Mouse (Mus musculus): Measurements from ENCODE around the gene Arpin. TPM values are rescaled to one million over a fixed set of nuclear protein-coding genes. Genes with fewer than 3 reads are reported as not detected.

The Arpin gene
- polyA plus RNA-seq, 1 experiment from 2014 or later: 25.6 TPM

GRCm38 (mm10) chr7:79890436-79891221 lies 44.5 kb downstream of the Arpin start:
- WGBS: 88% methylated on average over 15 of the region's 15 CpGs
- no peaks in the 10 kb centered on the region for H3K9me3 ChIP-seq
- H3K4me2 ChIP-seq: no peak overlapping the region
- ATAC-seq (ENCODE audit: insufficient number of reproducible peaks, insufficient read depth, low FRiP score, low TSS enrichment, low read depth): no peak
- no peak overlapping the region for H3K27ac ChIP-seq
- H3K4me3 ChIP-seq: no peak overlapping the region
- no peaks in the 10 kb centered on the region for H3K27me3 ChIP-seq
- H3K4me1 ChIP-seq: no peaks in the 10 kb centered on the region
- no peak overlapping the region for H3K9ac ChIP-seq
- peaks cover 28% of the 10 kb centered on the region for H3K36me3 ChIP-seq

GRCm38 (mm10) chr7:79888603-79889002 lies 46.6 kb downstream of the Arpin start:
- H3K4me1 ChIP-seq: no peaks in the 10 kb centered on the region
- no peak overlapping the region for H3K4me2 ChIP-seq
- no peak overlapping the region for H3K9ac ChIP-seq
- 91% methylated on average over 9 of the region's 9 CpGs for WGBS
- ATAC-seq (ENCODE audit: insufficient number of reproducible peaks, insufficient read depth, low FRiP score, low TSS enrichment, low read depth): no peak
- H3K9me3 ChIP-seq: no peaks in the 10 kb centered on the region
- no peak overlapping the region for H3K27ac ChIP-seq
- no peak overlapping the region for H3K4me3 ChIP-seq
- no peaks in the 10 kb centered on the region for H3K27me3 ChIP-seq
- H3K36me3 ChIP-seq: peaks cover 24% of the 10 kb centered on the region

- WGBS: 84% methylated on average over 7 of the region's 7 CpGs
- no peak overlapping the region for H3K27ac ChIP-seq
- ATAC-seq (ENCODE audit: insufficient number of reproducible peaks, insufficient read depth, low FRiP score, low TSS enrichment, low read depth): no peak
- peaks cover 51% of the 10 kb centered on the region for H3K36me3 ChIP-seq
- no peak overlapping the region for H3K9ac ChIP-seq
- no peaks in the 10 kb centered on the region for H3K9me3 ChIP-seq
- H3K4me2 ChIP-seq: no peak overlapping the region
- H3K4me1 ChIP-seq: peaks cover 16% of the 10 kb centered on the region
- no peaks in the 10 kb centered on the region for H3K27me3 ChIP-seq
- no peak overlapping the region for H3K4me3 ChIP-seq
These were observed 51.4 kb downstream of the Arpin start for GRCm38 (mm10) chr7:79883613-79884334.

GRCm38 (mm10) chr7:79881901-79882300 lies 53.3 kb downstream of the Arpin start:
- no peak for ATAC-seq (ENCODE audit: insufficient number of reproducible peaks, insufficient read depth, low FRiP score, low TSS enrichment, low read depth)
- H3K9ac ChIP-seq: no peak overlapping the region
- H3K36me3 ChIP-seq: peaks cover 52% of the 10 kb centered on the region
- no peaks in the 10 kb centered on the region for H3K9me3 ChIP-seq
- H3K27me3 ChIP-seq: no peaks in the 10 kb centered on the region
- peak overlapping the region; percentile 9; the same call in 1 of the 2 replicates for H3K27ac ChIP-seq
- H3K4me1 ChIP-seq: peaks cover 16% of the 10 kb centered on the region
- H3K4me3 ChIP-seq: no peak overlapping the region
- H3K4me2 ChIP-seq: no peak overlapping the region
- WGBS: 86% methylated on average over 6 of the region's 6 CpGs

- ATAC-seq (ENCODE audit: insufficient number of reproducible peaks, insufficient read depth, low FRiP score, low TSS enrichment, low read depth): no peak
- peaks cover 52% of the 10 kb centered on the region for H3K36me3 ChIP-seq
- 18% methylated on average over 3 of the region's 3 CpGs for WGBS
- no peak overlapping the region for H3K4me2 ChIP-seq
- peak overlapping the region; percentile 9; the same call in 1 of the 2 replicates for H3K27ac ChIP-seq
- no peaks in the 10 kb centered on the region for H3K27me3 ChIP-seq
- no peaks in the 10 kb centered on the region for H3K9me3 ChIP-seq
- peaks cover 16% of the 10 kb centered on the region for H3K4me1 ChIP-seq
- no peak overlapping the region for H3K4me3 ChIP-seq
- no peak overlapping the region for H3K9ac ChIP-seq
These were observed 54.2 kb downstream of the Arpin start for GRCm38 (mm10) chr7:79880998-79881397.

GRCm38 (mm10) chr7:79880033-79880432 lies 55.1 kb downstream of the Arpin start:
- 77% methylated on average over 6 of the region's 6 CpGs for WGBS
- no peak overlapping the region for H3K4me3 ChIP-seq
- peaks cover 46% of the 10 kb centered on the region for H3K36me3 ChIP-seq
- H3K27me3 ChIP-seq: no peaks in the 10 kb centered on the region
- H3K4me2 ChIP-seq: no peak overlapping the region
- H3K27ac ChIP-seq: 0 out of 2 replicates have a peak overlapping the region, but pooled peaks have one; percentile 9
- H3K4me1 ChIP-seq: peaks cover 16% of the 10 kb centered on the region
- H3K9ac ChIP-seq: peak overlapping the region; percentile 21; the same call in 1 of the 2 replicates
- ATAC-seq (ENCODE audit: insufficient number of reproducible peaks, insufficient read depth, low FRiP score, low TSS enrichment, low read depth): no peak
- no peaks in the 10 kb centered on the region for H3K9me3 ChIP-seq

- H3K27ac ChIP-seq: no peak overlapping the region
- ATAC-seq (ENCODE audit: insufficient number of reproducible peaks, insufficient read depth, low FRiP score, low TSS enrichment, low read depth): no peak
- no peaks in the 10 kb centered on the region for H3K27me3 ChIP-seq
- peaks cover 45% of the 10 kb centered on the region for H3K36me3 ChIP-seq
- no peak overlapping the region for H3K9ac ChIP-seq
- H3K4me2 ChIP-seq: no peak overlapping the region
- H3K4me3 ChIP-seq: no peak overlapping the region
- 49% methylated on average over 2 of the region's 2 CpGs for WGBS
- H3K4me1 ChIP-seq: peaks cover 16% of the 10 kb centered on the region
- H3K9me3 ChIP-seq: no peaks in the 10 kb centered on the region
These were observed 56.6 kb downstream of the Arpin start for GRCm38 (mm10) chr7:79878455-79879025.

Small RNA genes within 50 kb of the gene (microRNA-seq; reads per million reads assigned to microRNA genes)
- not detected for gene Gm24541

Other genes starting within 250 kb of the Arpin start
- 7.1 and 7.8 TPM in 2 replicates for gene Kif7, start 219.6 kb downstream of the Arpin start, polyA plus RNA-seq (2015; fragmentation: Nextera tagmentation; extraction: Ambion mirVana)
- gene Plin1, start 202.5 kb downstream of the Arpin start, polyA plus RNA-seq (2015; fragmentation: Nextera tagmentation; extraction: Ambion mirVana): not detected in 2 replicates
- gene Pex11a, start 192.2 kb downstream of the Arpin start, polyA plus RNA-seq (2015; fragmentation: Nextera tagmentation; extraction: Ambion mirVana): 11.9 and 12.4 TPM in 2 replicates
- gene Wdr93, start 192.2 kb downstream of the Arpin start, polyA plus RNA-seq (2015; fragmentation: Nextera tagmentation; extraction: Ambion mirVana): 0.20 and 0.29 TPM in 2 replicates
- gene Mesp1, start 141.6 kb downstream of the Arpin start, polyA plus RNA-seq (2015; fragmentation: Nextera tagmentation; extraction: Ambion mirVana): not detected in 2 replicates
- gene Mesp2, start 124.6 kb downstream of the Arpin start, polyA plus RNA-seq (2015; fragmentation: Nextera tagmentation; extraction: Ambion mirVana): 0.10 and 0.56 TPM in 2 replicates
- gene Anpep, start 74.3 kb downstream of the Arpin start, polyA plus RNA-seq (2015; fragmentation: Nextera tagmentation; extraction: Ambion mirVana): 10.0 and 26.8 TPM in 2 replicates
- 29.9 and 32.8 TPM in 2 replicates for gene Ap3s2, start 14.7 kb downstream of the Arpin start, polyA plus RNA-seq (2015; fragmentation: Nextera tagmentation; extraction: Ambion mirVana)
- gene Zfp710, start 89.5 kb upstream of the Arpin start, polyA plus RNA-seq (2015; fragmentation: Nextera tagmentation; extraction: Ambion mirVana): 20.1 and 21.9 TPM in 2 replicates
- 514 and 560 TPM in 2 replicates for gene Idh2, start 180.0 kb upstream of the Arpin start, polyA plus RNA-seq (2015; fragmentation: Nextera tagmentation; extraction: Ambion mirVana)

Data from embryonic facial prominence, embryonic 13.5 days (tissue).